Mouse (Mus musculus): Measurements from ENCODE around the gene Gm20388.

Gene Gm20388

GRCm38 (mm10) chr8:120543416-120544055 is 632.9 kb downstream of the Gm20388 start:
- no peak for DNase-seq (ENCODE audit: low read depth, low spot score)

GRCm38 (mm10) chr8:120544155-120544554 is 633.5 kb downstream of the Gm20388 start:
- DNase-seq (ENCODE audit: low read depth, low spot score), result no peak

- no peak for DNase-seq (ENCODE audit: low read depth, low spot score)
Observed at GRCm38 (mm10) chr8:120547562-120547961, 636.9 kb downstream of the Gm20388 start.

- no peak for DNase-seq (ENCODE audit: low read depth, low spot score)
Observed at GRCm38 (mm10) chr8:120548313-120548761, 637.7 kb downstream of the Gm20388 start.

GRCm38 (mm10) chr8:120549321-120549921 is 638.8 kb downstream of the Gm20388 start:
- DNase-seq (ENCODE audit: low read depth, low spot score), result no peak

- DNase-seq (ENCODE audit: low read depth, low spot score), result no peak
Observed at GRCm38 (mm10) chr8:120549922-120550321, 639.3 kb downstream of the Gm20388 start.

- no peak for DNase-seq (ENCODE audit: low read depth, low spot score)
Observed at GRCm38 (mm10) chr8:120550430-120550829, 639.8 kb downstream of the Gm20388 start.

- no peak for DNase-seq (ENCODE audit: low read depth, low spot score)
Observed at GRCm38 (mm10) chr8:120550937-120551676, 640.5 kb downstream of the Gm20388 start.

GRCm38 (mm10) chr8:120551677-120551980 is 641.0 kb downstream of the Gm20388 start:
- no peak for DNase-seq (ENCODE audit: low read depth, low spot score)

GRCm38 (mm10) chr8:120552509-120552908 is 641.9 kb downstream of the Gm20388 start:
- DNase-seq (ENCODE audit: low read depth, low spot score), result no peak

GRCm38 (mm10) chr8:120553441-120554123 is 642.9 kb downstream of the Gm20388 start:
- DNase-seq (ENCODE audit: low read depth, low spot score), result no peak

GRCm38 (mm10) chr8:120554466-120555039 is 643.9 kb downstream of the Gm20388 start:
- DNase-seq (ENCODE audit: low read depth, low spot score), result no peak

- DNase-seq (ENCODE audit: low read depth, low spot score), result no peak
Observed at GRCm38 (mm10) chr8:120556198-120556892, 645.7 kb downstream of the Gm20388 start.

GRCm38 (mm10) chr8:120557170-120557965 is 646.7 kb downstream of the Gm20388 start:
- no peak for DNase-seq (ENCODE audit: low read depth, low spot score)

GRCm38 (mm10) chr8:120558162-120558561 is 647.5 kb downstream of the Gm20388 start:
- DNase-seq (ENCODE audit: low read depth, low spot score), result no peak

GRCm38 (mm10) chr8:120559654-120560053 is 649.0 kb downstream of the Gm20388 start:
- DNase-seq (ENCODE audit: low read depth, low spot score), result no peak

- DNase-seq (ENCODE audit: low read depth, low spot score), result no peak
Observed at GRCm38 (mm10) chr8:120560535-120560934, 649.9 kb downstream of the Gm20388 start.

GRCm38 (mm10) chr8:120561539-120562435 is 651.1 kb downstream of the Gm20388 start:
- DNase-seq (ENCODE audit: low read depth, low spot score), result no peak

- no peak for DNase-seq (ENCODE audit: low read depth, low spot score)
Observed at GRCm38 (mm10) chr8:120562680-120563347, 652.2 kb downstream of the Gm20388 start.

Data from retina, adult 2 months (tissue).